Mouse (Mus musculus): Measurements from ENCODE around the gene Bank1. TPM values are rescaled to one million over a fixed set of nuclear protein-coding genes. Genes with fewer than 3 reads are reported as not detected.

Bank1 gene
- polyA plus RNA-seq, 1 experiment from 2014 or later: 0.19 TPM

GRCm38 (mm10) chr3:136081264-136081663 lies 244.6 kb downstream of the Bank1 start:
- Histone ChIP-seq H3K4me1 (no peaks in the 10 kb centered on the region), H3K9me3 (replicated peaks) (no peaks in the 10 kb centered on the region), H3K27me3 (ENCODE audit: low read depth, poor library complexity, severe bottlenecking) (no peaks in the 10 kb centered on the region), H3K27ac (replicated peaks) (no peak overlapping the region), H3K36me3 (no peaks in the 10 kb centered on the region), H3K4me3 (no peak overlapping the region)
- 83% methylated on average over 1 of the region's 1 CpGs for WGBS
- no peak for DNase-seq (ENCODE audit: low spot score)

GRCm38 (mm10) chr3:136078535-136078934 lies 247.3 kb downstream of the Bank1 start:
- WGBS: 83% methylated on average over 2 of the region's 2 CpGs

GRCm38 (mm10) chr3:136070394-136070793 lies 255.5 kb downstream of the Bank1 start:
- H3K9me3 ChIP-seq (replicated peaks): no peaks in the 10 kb centered on the region
- no peak overlapping the region for H3K4me3 ChIP-seq
- H3K27me3 ChIP-seq (ENCODE audit: low read depth, poor library complexity, severe bottlenecking): no peaks in the 10 kb centered on the region
- 92% methylated on average over 3 of the region's 3 CpGs for whole genome bisulfite sequencing
- DNase-seq (ENCODE audit: low spot score): no peak
- no peaks in the 10 kb centered on the region for H3K4me1 ChIP-seq
- no peak overlapping the region for H3K27ac ChIP-seq (replicated peaks)
- no peaks in the 10 kb centered on the region for H3K36me3 ChIP-seq

More at GRCm38 (mm10) chr3:136078535-136078934, 247.3 kb downstream of the Bank1 start:
- no peak overlapping the region for H3K4me3 ChIP-seq
- no peaks in the 10 kb centered on the region for H3K4me1 ChIP-seq
- no peaks in the 10 kb centered on the region for H3K27me3 ChIP-seq (ENCODE audit: low read depth, poor library complexity, severe bottlenecking)
- no peaks in the 10 kb centered on the region for H3K36me3 ChIP-seq
- H3K27ac ChIP-seq (replicated peaks): no peak overlapping the region
- H3K9me3 ChIP-seq (replicated peaks): no peaks in the 10 kb centered on the region
- DNase-seq (ENCODE audit: low spot score): no peak

- Histone ChIP-seq H3K27ac (replicated peaks) (no peak overlapping the region), H3K4me3 (no peak overlapping the region), H3K4me1 (no peaks in the 10 kb centered on the region), H3K27me3 (ENCODE audit: low read depth, poor library complexity, severe bottlenecking) (no peaks in the 10 kb centered on the region), H3K36me3 (no peaks in the 10 kb centered on the region), H3K9me3 (replicated peaks) (no peaks in the 10 kb centered on the region)
- 87% methylated on average over 2 of the region's 2 CpGs for WGBS
- DNase-seq (ENCODE audit: low spot score): no peak
Observed at GRCm38 (mm10) chr3:136061907-136062306, 264.0 kb downstream of the Bank1 start.

GRCm38 (mm10) chr3:136050635-136051034 lies 275.2 kb downstream of the Bank1 start:
- no peak overlapping the region for H3K27ac ChIP-seq (replicated peaks)
- no peaks in the 10 kb centered on the region for H3K36me3 ChIP-seq
- no peaks in the 10 kb centered on the region for H3K9me3 ChIP-seq (replicated peaks)
- WGBS: 95% methylated on average over 3 of the region's 3 CpGs
- H3K4me1 ChIP-seq: no peaks in the 10 kb centered on the region
- no peaks in the 10 kb centered on the region for H3K27me3 ChIP-seq (ENCODE audit: low read depth, poor library complexity, severe bottlenecking)
- no peak overlapping the region for H3K4me3 ChIP-seq
- no peak for DNase-seq (ENCODE audit: low spot score)

- Histone ChIP-seq H3K27ac (replicated peaks) (no peak overlapping the region), H3K27me3 (ENCODE audit: low read depth, poor library complexity, severe bottlenecking) (no peaks in the 10 kb centered on the region), H3K9me3 (replicated peaks) (no peaks in the 10 kb centered on the region), H3K4me3 (no peak overlapping the region), H3K36me3 (no peaks in the 10 kb centered on the region), H3K4me1 (no peaks in the 10 kb centered on the region)
- WGBS: 95% methylated on average over 6 of the region's 6 CpGs
- DNase-seq (ENCODE audit: low spot score): no peak
Observed at GRCm38 (mm10) chr3:136050215-136050614, 275.7 kb downstream of the Bank1 start.

- peaks cover 6% of the 10 kb centered on the region; the same call in 1 of the 2 replicates for H3K9me3 ChIP-seq (replicated peaks)
- 94% methylated on average over 4 of the region's 4 CpGs for WGBS
- no peaks in the 10 kb centered on the region for H3K4me1 ChIP-seq
- no peak overlapping the region for H3K27ac ChIP-seq (replicated peaks)
- no peaks in the 10 kb centered on the region for H3K27me3 ChIP-seq (ENCODE audit: low read depth, poor library complexity, severe bottlenecking)
- H3K36me3 ChIP-seq: no peaks in the 10 kb centered on the region
- H3K4me3 ChIP-seq: no peak overlapping the region
- no peak for DNase-seq (ENCODE audit: low spot score)
Observed at GRCm38 (mm10) chr3:136048026-136048425, 277.8 kb downstream of the Bank1 start.

GRCm38 (mm10) chr3:136045381-136045780 lies 280.5 kb downstream of the Bank1 start:
- H3K9me3 ChIP-seq (replicated peaks): peaks cover 6% of the 10 kb centered on the region; the same call in 1 of the 2 replicates
- 92% methylated on average over 2 of the region's 2 CpGs for WGBS
- H3K4me3 ChIP-seq: no peak overlapping the region
- no peaks in the 10 kb centered on the region for H3K36me3 ChIP-seq
- no peaks in the 10 kb centered on the region for H3K27me3 ChIP-seq (ENCODE audit: low read depth, poor library complexity, severe bottlenecking)
- H3K4me1 ChIP-seq: no peaks in the 10 kb centered on the region
- no peak for DNase-seq (ENCODE audit: low spot score)
- H3K27ac ChIP-seq (replicated peaks): no peak overlapping the region

GRCm38 (mm10) chr3:136040041-136040440 lies 285.8 kb downstream of the Bank1 start:
- no peaks in the 10 kb centered on the region for H3K27me3 ChIP-seq (ENCODE audit: low read depth, poor library complexity, severe bottlenecking)
- H3K4me1 ChIP-seq: peaks cover 8% of the 10 kb centered on the region; the same call in 1 of the 2 replicates
- 93% methylated on average over 2 of the region's 2 CpGs for WGBS
- no peaks in the 10 kb centered on the region for H3K36me3 ChIP-seq
- peaks cover 6% of the 10 kb centered on the region; the same call in 1 of the 2 replicates for H3K9me3 ChIP-seq (replicated peaks)
- no peak overlapping the region for H3K27ac ChIP-seq (replicated peaks)
- no peak overlapping the region for H3K4me3 ChIP-seq
- DNase-seq (ENCODE audit: low spot score): no peak

- DNase-seq (ENCODE audit: low spot score): no peak
- Histone ChIP-seq H3K4me3 (no peak overlapping the region), H3K4me1 (peaks cover 8% of the 10 kb centered on the region; the same call in 1 of the 2 replicates), H3K27ac (replicated peaks) (no peak overlapping the region), H3K36me3 (no peaks in the 10 kb centered on the region), H3K9me3 (replicated peaks) (peaks cover 6% of the 10 kb centered on the region; the same call in 1 of the 2 replicates), H3K27me3 (ENCODE audit: low read depth, poor library complexity, severe bottlenecking) (no peaks in the 10 kb centered on the region)
- WGBS: 92% methylated on average over 6 of the region's 6 CpGs
Observed at GRCm38 (mm10) chr3:136039446-136039845, 286.4 kb downstream of the Bank1 start.

- H3K4me1 ChIP-seq: peaks cover 8% of the 10 kb centered on the region; the same call in 1 of the 2 replicates
- no peak for DNase-seq (ENCODE audit: low spot score)
- H3K36me3 ChIP-seq: no peaks in the 10 kb centered on the region
- no peaks in the 10 kb centered on the region for H3K9me3 ChIP-seq (replicated peaks)
- no peak overlapping the region for H3K4me3 ChIP-seq
- WGBS: 50% methylated on average over 3 of the region's 3 CpGs
- no peak overlapping the region for H3K27ac ChIP-seq (replicated peaks)
- no peaks in the 10 kb centered on the region for H3K27me3 ChIP-seq (ENCODE audit: low read depth, poor library complexity, severe bottlenecking)
Observed at GRCm38 (mm10) chr3:136037254-136037653, 288.6 kb downstream of the Bank1 start.

GRCm38 (mm10) chr3:136035784-136036183 lies 290.1 kb downstream of the Bank1 start:
- Histone ChIP-seq H3K27ac (replicated peaks) (no peak overlapping the region), H3K27me3 (ENCODE audit: low read depth, poor library complexity, severe bottlenecking) (no peaks in the 10 kb centered on the region), H3K4me1 (peaks cover 8% of the 10 kb centered on the region; the same call in 1 of the 2 replicates), H3K9me3 (replicated peaks) (no peaks in the 10 kb centered on the region), H3K4me3 (no peak overlapping the region), H3K36me3 (no peaks in the 10 kb centered on the region)
- DNase-seq (ENCODE audit: low spot score): no peak
- WGBS: 83% methylated on average over 1 of the region's 1 CpGs

- H3K27ac ChIP-seq (replicated peaks): no peak overlapping the region
- WGBS: 89% methylated on average over 2 of the region's 2 CpGs
- H3K27me3 ChIP-seq (ENCODE audit: low read depth, poor library complexity, severe bottlenecking): no peaks in the 10 kb centered on the region
- no peaks in the 10 kb centered on the region for H3K9me3 ChIP-seq (replicated peaks)
- no peak for DNase-seq (ENCODE audit: low spot score)
- 0 out of 2 replicates have a peak, but pooled peaks cover 3% of the 10 kb centered on the region for H3K4me1 ChIP-seq
- H3K36me3 ChIP-seq: no peaks in the 10 kb centered on the region
- no peak overlapping the region for H3K4me3 ChIP-seq
Observed at GRCm38 (mm10) chr3:136024876-136025275, 301.0 kb downstream of the Bank1 start.

GRCm38 (mm10) chr3:136017517-136017916 lies 308.3 kb downstream of the Bank1 start:
- H3K27ac ChIP-seq (replicated peaks): no peak overlapping the region
- no peak for DNase-seq (ENCODE audit: low spot score)
- H3K9me3 ChIP-seq (replicated peaks): no peaks in the 10 kb centered on the region
- H3K4me1 ChIP-seq: no peaks in the 10 kb centered on the region
- H3K27me3 ChIP-seq (ENCODE audit: low read depth, poor library complexity, severe bottlenecking): no peaks in the 10 kb centered on the region
- 88% methylated on average over 2 of the region's 2 CpGs for WGBS
- H3K4me3 ChIP-seq: no peak overlapping the region
- H3K36me3 ChIP-seq: no peaks in the 10 kb centered on the region

All from midbrain, embryonic 10.5 days (tissue).